Mouse (Mus musculus): Measurements from ENCODE around the gene Dhtkd1. TPM values are rescaled to one million over a fixed set of nuclear protein-coding genes. Genes with fewer than 3 reads are reported as not detected.
"Not testable (repeated sequence)": the region's sequence is repeated elsewhere in the genome, so short reads cannot be mapped to it uniquely, and the experiment has no call there.

Dhtkd1 gene
- polyA plus RNA-seq (2012) = not detected in 2 replicates

DNA sequence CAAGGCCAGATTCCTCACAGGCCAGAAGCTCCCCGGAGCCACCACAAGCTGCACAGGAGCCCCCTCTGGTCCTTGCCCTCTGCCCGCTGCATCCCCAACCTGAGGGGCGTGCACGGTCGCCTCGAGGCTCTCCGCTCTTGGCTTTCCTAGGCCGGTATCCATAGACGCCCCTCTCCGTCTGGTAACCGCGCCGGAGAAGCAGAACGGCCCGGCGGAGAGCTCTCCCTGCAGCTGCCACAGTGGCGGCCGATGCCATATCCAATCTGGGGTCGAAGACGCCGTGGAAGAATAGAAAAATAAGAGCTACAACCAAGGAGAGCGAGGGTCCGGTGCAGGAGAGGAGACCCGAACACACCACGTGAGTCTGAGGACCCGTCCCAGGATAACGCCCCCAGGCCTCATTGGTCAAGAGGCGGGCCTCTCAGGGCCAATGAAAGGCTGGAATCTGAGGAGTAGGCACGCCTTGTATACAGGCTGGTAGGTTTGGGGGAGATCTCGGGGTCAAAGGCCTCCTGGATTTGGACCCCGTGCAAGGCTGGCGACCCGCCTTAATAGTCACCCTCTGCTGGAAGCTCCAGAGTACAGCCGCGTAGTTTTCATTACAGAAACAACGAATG, at the start of gene Dhtkd1:
Gene Dhtkd1 (minus strand): TSS at position 377 of the 617 bp plus-strand sequence.
- H3K27me3 ChIP-seq (ENCODE audit: control insufficient read depth) = no peaks in the 10 kb centered on the region
- no peaks in the 10 kb centered on the region for H3K36me3 ChIP-seq (ENCODE audit: control insufficient read depth)
- no peaks in the 10 kb centered on the region for H3K9me3 ChIP-seq (ENCODE audit: control insufficient read depth, low read length)
- TF ChIP-seq TAL1 (IDR thresholded peaks at IDR 0.05; ENCODE audit: low read length) (no peak), GATA1 (IDR thresholded peaks at IDR 0.05; ENCODE audit: low read length) (no peak)
- H3K4me1 ChIP-seq (ENCODE audit: control insufficient read depth) = peaks cover 64% of the 10 kb centered on the region
- H3K4me3 ChIP-seq (replicated peaks) = peak within 1 kb of the TSS; percentile 75

DNA sequence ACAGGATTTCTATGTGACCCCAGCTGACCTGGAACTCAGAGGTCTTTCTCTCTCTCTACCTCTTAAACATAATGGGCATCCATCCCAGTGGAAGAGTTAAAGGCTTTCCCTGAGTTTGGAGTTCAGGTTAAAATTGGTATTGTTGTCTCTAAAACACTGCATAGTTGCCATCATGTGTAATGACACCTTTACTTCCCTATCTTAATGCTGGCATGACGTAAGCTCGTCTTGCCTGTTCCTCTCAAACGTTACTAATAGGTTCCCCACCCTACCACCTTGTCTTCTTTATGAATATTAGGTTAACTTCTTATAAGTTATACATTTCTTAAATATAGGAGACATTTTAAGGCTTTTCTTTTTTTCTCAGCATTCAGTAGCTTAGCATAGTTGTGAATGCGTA, 34.9 kb upstream of the Dhtkd1 start:
- Histone ChIP-seq H3K4me3 (replicated peaks) (no peak overlapping the region), H3K4me1 (ENCODE audit: control insufficient read depth) (no peaks in the 10 kb centered on the region), H3K9me3 (ENCODE audit: control insufficient read depth, low read length) (no peaks in the 10 kb centered on the region), H3K36me3 (ENCODE audit: control insufficient read depth) (peaks cover 58% of the 10 kb centered on the region), H3K27me3 (ENCODE audit: control insufficient read depth) (no peaks in the 10 kb centered on the region)
- no peak for TF ChIP-seq TAL1 (IDR thresholded peaks at IDR 0.05; ENCODE audit: low read length)
- TF ChIP-seq GATA1 (IDR thresholded peaks at IDR 0.05; ENCODE audit: low read length) = no peak

GRCm38 (mm10) chr2:5970629-5971028, 28.0 kb upstream of the Dhtkd1 start:
- peaks cover 22% of the 10 kb centered on the region for H3K36me3 ChIP-seq (ENCODE audit: control insufficient read depth)
- not testable (repeated sequence) for H3K9me3 ChIP-seq (ENCODE audit: control insufficient read depth, low read length); H3K27me3 ChIP-seq (ENCODE audit: control insufficient read depth); H3K4me1 ChIP-seq (ENCODE audit: control insufficient read depth); H3K4me3 ChIP-seq (replicated peaks)

GRCm38 (mm10) chr2:5965972-5966371, 23.4 kb upstream of the Dhtkd1 start:
- H3K4me1 ChIP-seq (ENCODE audit: control insufficient read depth) = no peaks in the 10 kb centered on the region
- no peak overlapping the region for H3K4me3 ChIP-seq (replicated peaks)
- H3K36me3 ChIP-seq (ENCODE audit: control insufficient read depth) = peaks cover 39% of the 10 kb centered on the region

DNA sequence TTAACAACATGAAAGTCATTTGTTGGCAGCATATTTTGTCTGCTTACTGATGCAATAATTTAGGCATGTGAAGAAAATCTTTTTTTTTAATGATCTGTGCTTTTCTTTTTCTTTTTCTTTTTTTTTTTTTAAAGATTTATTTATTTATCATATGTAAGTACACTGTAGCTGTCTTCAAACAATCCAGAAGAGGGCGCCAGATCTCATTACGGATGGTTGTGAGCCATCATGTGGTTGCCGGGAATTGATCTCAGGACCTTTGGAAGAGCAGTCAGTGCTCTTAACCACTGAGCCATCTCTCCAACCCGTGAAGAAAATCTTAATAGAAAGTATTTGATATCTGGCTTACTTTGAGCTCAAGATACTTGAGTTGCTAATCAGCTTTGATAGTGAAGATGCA, 21.1 kb upstream of the Dhtkd1 start:
- H3K4me3 ChIP-seq (replicated peaks); H3K9me3 ChIP-seq (ENCODE audit: control insufficient read depth, low read length); H3K4me1 ChIP-seq (ENCODE audit: control insufficient read depth); H3K27me3 ChIP-seq (ENCODE audit: control insufficient read depth): not testable (repeated sequence)
- peaks cover 59% of the 10 kb centered on the region for H3K36me3 ChIP-seq (ENCODE audit: control insufficient read depth)

More at GRCm38 (mm10) chr2:5965972-5966371, 23.4 kb upstream of the Dhtkd1 start:
- H3K27me3 ChIP-seq (ENCODE audit: control insufficient read depth) = no peaks in the 10 kb centered on the region
- H3K9me3 ChIP-seq (ENCODE audit: control insufficient read depth, low read length) = no peaks in the 10 kb centered on the region
- TF ChIP-seq TAL1 (IDR thresholded peaks at IDR 0.05; ENCODE audit: low read length) (no peak), GATA1 (IDR thresholded peaks at IDR 0.05; ENCODE audit: low read length) (no peak)

DNA sequence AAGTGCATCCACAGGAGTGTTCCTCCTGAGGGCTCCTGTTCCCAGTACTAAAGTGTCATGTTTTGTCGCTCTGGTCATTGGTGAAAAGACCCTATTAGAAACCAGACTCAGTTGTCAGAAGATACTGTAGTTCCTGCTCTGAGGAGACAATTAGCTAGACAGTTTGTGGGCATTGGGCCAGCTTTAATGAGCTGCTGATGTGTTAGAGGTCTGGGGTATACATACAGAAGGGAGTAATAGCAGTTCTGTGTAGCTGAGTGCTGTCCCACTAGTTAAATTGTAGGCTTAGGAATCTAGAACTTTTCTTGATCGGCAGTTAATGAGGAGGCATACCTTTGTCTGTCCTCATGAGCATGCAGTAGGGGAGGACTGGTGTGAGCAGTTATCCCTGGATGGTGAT, 19.7 kb upstream of the Dhtkd1 start:
- peaks cover 71% of the 10 kb centered on the region for H3K36me3 ChIP-seq (ENCODE audit: control insufficient read depth)

DNA sequence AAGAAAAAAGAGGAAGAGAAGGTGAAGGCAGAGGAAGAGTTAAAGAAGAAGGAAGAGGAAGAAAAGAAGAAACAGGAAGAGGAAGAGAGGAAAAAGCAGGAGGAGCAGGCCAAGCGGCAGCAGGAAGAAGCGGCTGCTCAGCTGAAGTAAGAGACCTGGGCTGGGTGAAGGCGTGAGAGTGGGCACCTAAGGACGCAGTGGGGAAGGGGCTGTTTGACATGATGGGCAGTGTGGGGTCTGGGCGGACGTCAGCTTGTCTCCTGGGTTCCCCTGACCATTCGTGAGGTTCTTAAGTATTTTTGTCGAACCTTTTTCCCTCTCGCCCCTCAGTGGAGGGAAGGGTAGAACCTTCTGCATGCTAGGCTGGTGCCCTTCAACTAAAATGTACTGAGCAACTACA, 15.1 kb upstream of the Dhtkd1 start:
- Histone ChIP-seq H3K36me3 (ENCODE audit: control insufficient read depth) (peaks cover 67% of the 10 kb centered on the region), H3K9me3 (ENCODE audit: control insufficient read depth, low read length) (no peaks in the 10 kb centered on the region), H3K4me1 (ENCODE audit: control insufficient read depth) (peaks cover 11% of the 10 kb centered on the region), H3K4me3 (replicated peaks) (no peak overlapping the region), H3K27me3 (ENCODE audit: control insufficient read depth) (no peaks in the 10 kb centered on the region)
- no peak for TF ChIP-seq GATA1 (IDR thresholded peaks at IDR 0.05; ENCODE audit: low read length)
- TF ChIP-seq TAL1 (IDR thresholded peaks at IDR 0.05; ENCODE audit: low read length) = no peak

More for the DNA sequence above, 19.7 kb upstream of the Dhtkd1 start:
- TF ChIP-seq TAL1 (IDR thresholded peaks at IDR 0.05; ENCODE audit: low read length) = no peak
- TF ChIP-seq GATA1 (IDR thresholded peaks at IDR 0.05; ENCODE audit: low read length) = no peak
- no peaks in the 10 kb centered on the region for H3K27me3 ChIP-seq (ENCODE audit: control insufficient read depth)
- H3K4me1 ChIP-seq (ENCODE audit: control insufficient read depth) = no peaks in the 10 kb centered on the region
- H3K4me3 ChIP-seq (replicated peaks) = no peak overlapping the region
- H3K9me3 ChIP-seq (ENCODE audit: control insufficient read depth, low read length) = no peaks in the 10 kb centered on the region

DNA sequence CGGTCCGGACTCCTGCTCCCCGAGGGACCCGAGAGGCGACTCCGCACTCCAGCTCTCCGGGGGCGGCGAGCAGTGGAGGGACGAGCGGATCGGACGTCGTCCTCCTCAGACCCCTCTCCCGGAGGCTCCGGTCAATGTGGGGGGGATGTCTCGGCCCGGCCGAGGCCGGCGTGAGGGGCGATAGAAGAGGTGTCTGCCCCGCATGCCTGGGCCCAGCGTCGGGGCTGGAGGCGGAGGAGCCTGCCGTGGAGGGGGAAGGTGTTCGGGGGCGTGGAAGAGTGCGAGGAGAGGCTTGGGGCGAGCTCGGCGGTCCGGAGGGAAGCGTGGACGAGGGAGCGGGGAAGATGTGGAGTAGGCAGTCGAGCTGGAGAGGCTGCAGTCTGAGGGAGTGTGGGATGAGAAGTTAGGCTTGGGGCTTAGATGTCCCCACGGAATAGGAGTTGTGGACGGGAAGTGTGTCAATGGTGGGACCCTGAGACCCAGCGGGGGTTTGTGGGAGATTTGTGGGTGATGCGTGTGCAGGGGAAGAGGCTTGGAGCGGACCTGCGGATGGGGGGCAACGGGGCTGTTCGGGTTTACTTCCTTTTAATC, 9.1 kb upstream of the Dhtkd1 start:
- no peak for TF ChIP-seq GATA1 (IDR thresholded peaks at IDR 0.05; ENCODE audit: low read length)
- no peak for TF ChIP-seq TAL1 (IDR thresholded peaks at IDR 0.05; ENCODE audit: low read length)
- H3K27me3 ChIP-seq (ENCODE audit: control insufficient read depth) = no peaks in the 10 kb centered on the region
- H3K4me1 ChIP-seq (ENCODE audit: control insufficient read depth) = peaks cover 44% of the 10 kb centered on the region
- no peaks in the 10 kb centered on the region for H3K9me3 ChIP-seq (ENCODE audit: control insufficient read depth, low read length)
- peak overlapping the region; percentile 99 for H3K4me3 ChIP-seq (replicated peaks)
- H3K36me3 ChIP-seq (ENCODE audit: control insufficient read depth) = peaks cover 8% of the 10 kb centered on the region

- no peak for TF ChIP-seq GATA1 (IDR thresholded peaks at IDR 0.05; ENCODE audit: low read length)
- TF ChIP-seq TAL1 (IDR thresholded peaks at IDR 0.05; ENCODE audit: low read length) = no peak
- Histone ChIP-seq H3K4me3 (replicated peaks) (peak within 1 kb of the TSS; percentile 99), H3K4me1 (ENCODE audit: control insufficient read depth) (peaks cover 52% of the 10 kb centered on the region), H3K9me3 (ENCODE audit: control insufficient read depth, low read length) (no peaks in the 10 kb centered on the region), H3K36me3 (ENCODE audit: control insufficient read depth) (peaks cover 6% of the 10 kb centered on the region), H3K27me3 (ENCODE audit: control insufficient read depth) (no peaks in the 10 kb centered on the region)
Measured at GRCm38 (mm10) chr2:5950766-5951595, 8.4 kb upstream of the Dhtkd1 start, which contains the start of gene Upf2. Gene Upf2, plus strand, starts transcription at chr2:5951469.

All from erythroblast, embryonic 14.5 days (primary cell).